Mouse (Mus musculus): ENCODE data around the gene Prim1. TPM values are rescaled to one million over a fixed set of nuclear protein-coding genes. Genes with fewer than 3 reads are reported as not detected.
"Not testable (repeated sequence)": the region's sequence is repeated elsewhere in the genome, so short reads cannot be mapped to it uniquely, and the experiment has no call there.

Gene Prim1
- polyA plus RNA-seq, 1 experiment from 2014 or later, result 38.7 TPM

GRCm38 (mm10) chr10:128042466-128042865, 27.5 kb downstream of the Prim1 start:
- Histone ChIP-seq H3K9me3 (ENCODE audit: control insufficient read depth, low read length) (no peaks in the 10 kb centered on the region), H3K4me3 (ENCODE audit: low read depth, low read length) (no peak overlapping the region), H3K36me3 (ENCODE audit: control insufficient read depth, insufficient read depth, low read length) (peaks cover 56% of the 10 kb centered on the region), H3K27me3 (ENCODE audit: control insufficient read depth, insufficient read depth, low read length) (no peaks in the 10 kb centered on the region), H3K4me2 (ENCODE audit: low read depth, low read length) (no peak overlapping the region), H3K4me1 (ENCODE audit: control insufficient read depth, insufficient read depth, low read length) (peaks cover 10% of the 10 kb centered on the region; the same call in 1 of the 2 replicates), H3K27ac (ENCODE audit: low read depth, low read length) (no peak overlapping the region), H3K9ac (replicated peaks; ENCODE audit: low read depth, low read length) (no peak overlapping the region)
- 97% methylated on average over 3 of the region's 3 CpGs for WGBS
- ATAC-seq (ENCODE audit: low read depth), result no peak

GRCm38 (mm10) chr10:128043041-128043835, 28.3 kb downstream of the Prim1 start:
- H3K9ac ChIP-seq (replicated peaks; ENCODE audit: low read depth, low read length), result no peak overlapping the region
- no peak for ATAC-seq (ENCODE audit: low read depth)
- H3K27ac ChIP-seq (ENCODE audit: low read depth, low read length), result 0 out of 2 replicates have a peak overlapping the region, but pooled peaks have one; percentile 28
- no peak overlapping the region for H3K4me3 ChIP-seq (ENCODE audit: low read depth, low read length)
- no peaks in the 10 kb centered on the region for H3K9me3 ChIP-seq (ENCODE audit: control insufficient read depth, low read length)
- H3K36me3 ChIP-seq (ENCODE audit: control insufficient read depth, insufficient read depth, low read length), result peaks cover 63% of the 10 kb centered on the region
- H3K27me3 ChIP-seq (ENCODE audit: control insufficient read depth, insufficient read depth, low read length), result no peaks in the 10 kb centered on the region
- WGBS, result 80% methylated on average over 3 of the region's 3 CpGs
- peaks cover 4% of the 10 kb centered on the region; the same call in 1 of the 2 replicates for H3K4me1 ChIP-seq (ENCODE audit: control insufficient read depth, insufficient read depth, low read length)
- no peak overlapping the region for H3K4me2 ChIP-seq (ENCODE audit: low read depth, low read length)

GRCm38 (mm10) chr10:128048157-128048556, 33.2 kb downstream of the Prim1 start:
- 95% methylated on average over 8 of the region's 8 CpGs for WGBS
- Histone ChIP-seq H3K9ac (replicated peaks; ENCODE audit: low read depth, low read length) (no peak overlapping the region), H3K4me3 (ENCODE audit: low read depth, low read length) (no peak overlapping the region), H3K27ac (ENCODE audit: low read depth, low read length) (no peak overlapping the region), H3K27me3 (ENCODE audit: control insufficient read depth, insufficient read depth, low read length) (no peaks in the 10 kb centered on the region), H3K9me3 (ENCODE audit: control insufficient read depth, low read length) (no peaks in the 10 kb centered on the region), H3K4me2 (ENCODE audit: low read depth, low read length) (no peak overlapping the region), H3K4me1 (ENCODE audit: control insufficient read depth, insufficient read depth, low read length) (no peaks in the 10 kb centered on the region; the same call in 1 of the 2 replicates), H3K36me3 (ENCODE audit: control insufficient read depth, insufficient read depth, low read length) (peaks cover 59% of the 10 kb centered on the region)
- ATAC-seq (ENCODE audit: low read depth), result no peak

GRCm38 (mm10) chr10:128049741-128050140, 34.8 kb downstream of the Prim1 start:
- Histone ChIP-seq H3K4me2 (ENCODE audit: low read depth, low read length) (no peak overlapping the region), H3K9ac (replicated peaks; ENCODE audit: low read depth, low read length) (no peak overlapping the region), H3K27me3 (ENCODE audit: control insufficient read depth, insufficient read depth, low read length) (no peaks in the 10 kb centered on the region), H3K9me3 (ENCODE audit: control insufficient read depth, low read length) (no peaks in the 10 kb centered on the region), H3K4me1 (ENCODE audit: control insufficient read depth, insufficient read depth, low read length) (no peaks in the 10 kb centered on the region), H3K36me3 (ENCODE audit: control insufficient read depth, insufficient read depth, low read length) (peaks cover 49% of the 10 kb centered on the region), H3K4me3 (ENCODE audit: low read depth, low read length) (no peak overlapping the region), H3K27ac (ENCODE audit: low read depth, low read length) (no peak overlapping the region)
- 92% methylated on average over 2 of the region's 2 CpGs for WGBS
- ATAC-seq (ENCODE audit: low read depth), result no peak

GRCm38 (mm10) chr10:128050355-128050754, 35.4 kb downstream of the Prim1 start:
- no peak overlapping the region for H3K27ac ChIP-seq (ENCODE audit: low read depth, low read length)
- no peak overlapping the region for H3K4me2 ChIP-seq (ENCODE audit: low read depth, low read length)
- ATAC-seq (ENCODE audit: low read depth), result no peak
- no peak overlapping the region for H3K4me3 ChIP-seq (ENCODE audit: low read depth, low read length)
- H3K4me1 ChIP-seq (ENCODE audit: control insufficient read depth, insufficient read depth, low read length), result no peaks in the 10 kb centered on the region
- H3K36me3 ChIP-seq (ENCODE audit: control insufficient read depth, insufficient read depth, low read length), result peaks cover 48% of the 10 kb centered on the region
- no peak overlapping the region for H3K9ac ChIP-seq (replicated peaks; ENCODE audit: low read depth, low read length)
- WGBS, result 93% methylated on average over 2 of the region's 2 CpGs
- no peaks in the 10 kb centered on the region for H3K27me3 ChIP-seq (ENCODE audit: control insufficient read depth, insufficient read depth, low read length)
- no peaks in the 10 kb centered on the region for H3K9me3 ChIP-seq (ENCODE audit: control insufficient read depth, low read length)

GRCm38 (mm10) chr10:128051589-128051988, 36.6 kb downstream of the Prim1 start:
- H3K4me1 ChIP-seq (ENCODE audit: control insufficient read depth, insufficient read depth, low read length), result no peaks in the 10 kb centered on the region
- no peak overlapping the region for H3K4me2 ChIP-seq (ENCODE audit: low read depth, low read length)
- peaks cover 37% of the 10 kb centered on the region for H3K36me3 ChIP-seq (ENCODE audit: control insufficient read depth, insufficient read depth, low read length)
- H3K27me3 ChIP-seq (ENCODE audit: control insufficient read depth, insufficient read depth, low read length), result no peaks in the 10 kb centered on the region
- no peak for ATAC-seq (ENCODE audit: low read depth)
- no peak overlapping the region for H3K27ac ChIP-seq (ENCODE audit: low read depth, low read length)
- no peaks in the 10 kb centered on the region for H3K9me3 ChIP-seq (ENCODE audit: control insufficient read depth, low read length)
- 96% methylated on average over 5 of the region's 5 CpGs for WGBS
- no peak overlapping the region for H3K4me3 ChIP-seq (ENCODE audit: low read depth, low read length)
- H3K9ac ChIP-seq (replicated peaks; ENCODE audit: low read depth, low read length), result no peak overlapping the region

- not testable (repeated sequence) for H3K4me2 ChIP-seq (ENCODE audit: low read depth, low read length); H3K9me3 ChIP-seq (ENCODE audit: control insufficient read depth, low read length); H3K27ac ChIP-seq (ENCODE audit: low read depth, low read length); H3K9ac ChIP-seq (replicated peaks; ENCODE audit: low read depth, low read length); ATAC-seq (ENCODE audit: low read depth); H3K4me1 ChIP-seq (ENCODE audit: control insufficient read depth, insufficient read depth, low read length); H3K4me3 ChIP-seq (ENCODE audit: low read depth, low read length); H3K27me3 ChIP-seq (ENCODE audit: control insufficient read depth, insufficient read depth, low read length)
- WGBS, result 100% methylated on average over 1 of the region's 2 CpGs
- peaks cover 32% of the 10 kb centered on the region for H3K36me3 ChIP-seq (ENCODE audit: control insufficient read depth, insufficient read depth, low read length)
Measured at GRCm38 (mm10) chr10:128052136-128052535, 37.2 kb downstream of the Prim1 start.

- ATAC-seq (ENCODE audit: low read depth), result no peak
- H3K4me3 ChIP-seq (ENCODE audit: low read depth, low read length), result no peak overlapping the region
- H3K27me3 ChIP-seq (ENCODE audit: control insufficient read depth, insufficient read depth, low read length), result no peaks in the 10 kb centered on the region
- H3K4me1 ChIP-seq (ENCODE audit: control insufficient read depth, insufficient read depth, low read length), result peaks cover 4% of the 10 kb centered on the region; the same call in 1 of the 2 replicates
- no peak overlapping the region for H3K27ac ChIP-seq (ENCODE audit: low read depth, low read length)
- H3K4me2 ChIP-seq (ENCODE audit: low read depth, low read length), result no peak overlapping the region
- WGBS, result 92% methylated on average over 8 of the region's 8 CpGs
- no peaks in the 10 kb centered on the region for H3K9me3 ChIP-seq (ENCODE audit: control insufficient read depth, low read length)
- H3K36me3 ChIP-seq (ENCODE audit: control insufficient read depth, insufficient read depth, low read length), result peaks cover 25% of the 10 kb centered on the region
- H3K9ac ChIP-seq (replicated peaks; ENCODE audit: low read depth, low read length), result no peak overlapping the region
Measured at GRCm38 (mm10) chr10:128053001-128053400, 38.0 kb downstream of the Prim1 start.

GRCm38 (mm10) chr10:128058184-128058583, 43.2 kb downstream of the Prim1 start:
- Histone ChIP-seq H3K4me1 (ENCODE audit: control insufficient read depth, insufficient read depth, low read length) (peaks cover 16% of the 10 kb centered on the region), H3K36me3 (ENCODE audit: control insufficient read depth, insufficient read depth, low read length) (no peaks in the 10 kb centered on the region), H3K27me3 (ENCODE audit: control insufficient read depth, insufficient read depth, low read length) (no peaks in the 10 kb centered on the region), H3K4me3 (ENCODE audit: low read depth, low read length) (peak overlapping the region; percentile 87), H3K9me3 (ENCODE audit: control insufficient read depth, low read length) (no peaks in the 10 kb centered on the region), H3K9ac (replicated peaks; ENCODE audit: low read depth, low read length) (peak overlapping the region; percentile 81), H3K27ac (ENCODE audit: low read depth, low read length) (peak overlapping the region; percentile 98), H3K4me2 (ENCODE audit: low read depth, low read length) (peak overlapping the region; percentile 96)
- WGBS, result under 1% methylated on average over 18 of the region's 18 CpGs
- ATAC-seq (ENCODE audit: low read depth), result no peak; the same call in 1 of the 2 replicates
